Mouse (Mus musculus): Measurements from ENCODE around the gene Slc16a1.
A peak's percentile ranks its signal among the peaks of the same experiment; 100 is the strongest.
"Not testable (repeated sequence)": the region's sequence is repeated elsewhere in the genome, so short reads cannot be mapped to it uniquely, and the experiment has no call there.

Gene Slc16a1

GRCm38 (mm10) chr3:104639749-104640368, 1.4 kb downstream of the Slc16a1 start:
- DNase-seq, result no peak

GRCm38 (mm10) chr3:104640855-104641254, 2.4 kb downstream of the Slc16a1 start:
- DNase-seq, result no peak

GRCm38 (mm10) chr3:104641313-104641712, 2.8 kb downstream of the Slc16a1 start:
- no peak for DNase-seq

GRCm38 (mm10) chr3:104643113-104643512, 4.6 kb downstream of the Slc16a1 start:
- DNase-seq, result no peak

GRCm38 (mm10) chr3:104643810-104644270, 5.4 kb downstream of the Slc16a1 start:
- peak; percentile 30 for DNase-seq

- no peak for DNase-seq
Measured at GRCm38 (mm10) chr3:104644371-104644770, 5.9 kb downstream of the Slc16a1 start.

GRCm38 (mm10) chr3:104654219-104654618, 15.8 kb downstream of the Slc16a1 start:
- DNase-seq, result no peak

- no peak for DNase-seq
Measured at GRCm38 (mm10) chr3:104654921-104655320, 16.5 kb downstream of the Slc16a1 start.

- DNase-seq, result no peak
Measured at GRCm38 (mm10) chr3:104658706-104659105, 20.2 kb downstream of the Slc16a1 start.

- no peak for DNase-seq
Measured at GRCm38 (mm10) chr3:104659758-104660157, 21.3 kb downstream of the Slc16a1 start.

GRCm38 (mm10) chr3:104660522-104660921, 22.1 kb downstream of the Slc16a1 start:
- DNase-seq, result no peak

- no peak for DNase-seq
Measured at GRCm38 (mm10) chr3:104662007-104662406, 23.5 kb downstream of the Slc16a1 start.

GRCm38 (mm10) chr3:104662926-104663325, 24.5 kb downstream of the Slc16a1 start:
- no peak for DNase-seq

- no peak for DNase-seq
Measured at GRCm38 (mm10) chr3:104666950-104667349, 28.5 kb downstream of the Slc16a1 start.

GRCm38 (mm10) chr3:104667451-104667850, 29.0 kb downstream of the Slc16a1 start:
- no peak for DNase-seq

GRCm38 (mm10) chr3:104668989-104669388, 30.5 kb downstream of the Slc16a1 start:
- no peak for DNase-seq

- DNase-seq, result no peak
Measured at GRCm38 (mm10) chr3:104669856-104670182, 31.4 kb downstream of the Slc16a1 start.

- DNase-seq, result not testable (repeated sequence)
Measured at GRCm38 (mm10) chr3:104670183-104671020, 31.9 kb downstream of the Slc16a1 start.

GRCm38 (mm10) chr3:104671543-104671942, 33.1 kb downstream of the Slc16a1 start:
- DNase-seq, result no peak

GRCm38 (mm10) chr3:104672041-104672440, 33.6 kb downstream of the Slc16a1 start:
- DNase-seq, result no peak

- no peak for DNase-seq
Measured at GRCm38 (mm10) chr3:104673642-104674328, 35.3 kb downstream of the Slc16a1 start.

- no peak for DNase-seq
Measured at GRCm38 (mm10) chr3:104674329-104675220, 36.1 kb downstream of the Slc16a1 start.
